Mouse (Mus musculus) erythroblast, embryonic 14.5 days (primary cell): ENCODE measurements around the gene Gtf3c3. TPM values are rescaled to one million over a fixed set of nuclear protein-coding genes. Genes with fewer than 3 reads are reported as not detected.

ENCODE experiments used
- H3K27me3 ChIP-seq: 2 replicates; pipeline ENCODE4 v1.6.1; 2012; ENCODE audit warnings: inconsistent platforms; ENCODE audit not compliant: control insufficient read depth
- H3K36me3 ChIP-seq: 2 replicates; pipeline ENCODE4 v1.6.1; 2012; ENCODE audit warnings: mild to moderate bottlenecking, inconsistent platforms; ENCODE audit not compliant: control insufficient read depth
- H3K4me1 ChIP-seq: 2 replicates; pipeline ENCODE4 v1.6.1; 2012; ENCODE audit warnings: inconsistent platforms; ENCODE audit not compliant: control insufficient read depth
- H3K4me3 ChIP-seq: replicated peaks from 2 replicates; pipeline ENCODE3; 2012; ENCODE audit warnings: moderate library complexity, mild to moderate bottlenecking, inconsistent platforms
- H3K9me3 ChIP-seq: 2 replicates; pipeline ENCODE4 v1.6.1; 2012; ENCODE audit warnings: low read length, inconsistent platforms, mixed read lengths; ENCODE audit not compliant: control insufficient read depth
- GATA1 ChIP-seq: IDR thresholded peaks from 2 replicates; pipeline ENCODE4 v1.6.1; 2012; ENCODE audit warnings: low read length, inconsistent platforms, mixed read lengths
- TAL1 ChIP-seq: IDR thresholded peaks from 3 replicates; pipeline ENCODE4 v1.6.1; 2012; ENCODE audit warnings: low read length, inconsistent platforms, mixed read lengths
- polyA plus RNA-seq: library from polyadenylated mRNA; stranded (reverse); fragments of >175 nt; gene quantifications from 2 replicates; pipeline ENCODE4 v1.2.3, GENCODE M21; 2012

Gene Gtf3c3
- polyA plus RNA-seq = 0.02 TPM in 2 replicates

DNA sequence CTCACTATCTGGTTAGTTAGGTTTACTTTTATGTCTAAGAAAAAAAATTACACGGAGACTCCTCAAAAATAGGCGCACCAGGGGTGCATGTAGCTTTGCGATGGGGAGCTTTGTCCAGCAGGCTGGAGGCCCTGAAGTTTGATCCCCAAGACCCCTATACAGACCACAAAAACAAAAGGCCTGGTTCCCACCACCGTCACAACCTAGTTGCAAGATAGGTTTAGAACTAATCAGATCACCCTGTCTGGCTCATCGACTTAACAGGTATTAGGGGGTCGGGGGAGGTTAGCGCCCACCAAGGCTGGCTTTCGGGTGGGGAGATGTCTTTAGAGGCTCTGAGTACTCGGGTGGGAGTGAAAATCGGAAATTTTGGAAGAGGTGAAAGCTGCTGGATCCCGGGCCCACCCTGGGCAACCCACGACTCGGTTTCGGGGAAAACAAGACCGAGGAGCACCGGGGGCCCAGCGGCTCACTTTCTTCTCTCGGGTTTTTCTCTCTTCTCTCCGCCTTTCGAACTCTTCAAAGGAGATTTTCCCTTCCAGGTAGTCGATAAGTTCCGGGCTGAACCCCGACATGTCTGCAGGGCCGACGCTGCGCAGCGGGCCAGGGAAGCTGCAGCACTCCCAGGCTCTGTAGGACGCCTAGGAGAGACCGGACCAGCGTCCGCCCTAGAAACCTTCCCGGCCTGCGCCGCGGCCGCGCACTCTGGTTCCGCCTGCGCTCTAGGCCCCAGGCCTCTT, at the start of gene Gtf3c3:
Gene Gtf3c3 (minus strand): TSS at position 632 of the 740 bp plus-strand sequence.
- no peak for TF ChIP-seq GATA1
- TF ChIP-seq TAL1 = no peak
- H3K9me3 ChIP-seq = no peaks in the 10 kb centered on the region
- peak within 1 kb of the TSS; percentile 82 for H3K4me3 ChIP-seq
- H3K36me3 ChIP-seq = peaks cover 7% of the 10 kb centered on the region
- peaks cover 10% of the 10 kb centered on the region for H3K4me1 ChIP-seq
- no peaks in the 10 kb centered on the region for H3K27me3 ChIP-seq

DNA sequence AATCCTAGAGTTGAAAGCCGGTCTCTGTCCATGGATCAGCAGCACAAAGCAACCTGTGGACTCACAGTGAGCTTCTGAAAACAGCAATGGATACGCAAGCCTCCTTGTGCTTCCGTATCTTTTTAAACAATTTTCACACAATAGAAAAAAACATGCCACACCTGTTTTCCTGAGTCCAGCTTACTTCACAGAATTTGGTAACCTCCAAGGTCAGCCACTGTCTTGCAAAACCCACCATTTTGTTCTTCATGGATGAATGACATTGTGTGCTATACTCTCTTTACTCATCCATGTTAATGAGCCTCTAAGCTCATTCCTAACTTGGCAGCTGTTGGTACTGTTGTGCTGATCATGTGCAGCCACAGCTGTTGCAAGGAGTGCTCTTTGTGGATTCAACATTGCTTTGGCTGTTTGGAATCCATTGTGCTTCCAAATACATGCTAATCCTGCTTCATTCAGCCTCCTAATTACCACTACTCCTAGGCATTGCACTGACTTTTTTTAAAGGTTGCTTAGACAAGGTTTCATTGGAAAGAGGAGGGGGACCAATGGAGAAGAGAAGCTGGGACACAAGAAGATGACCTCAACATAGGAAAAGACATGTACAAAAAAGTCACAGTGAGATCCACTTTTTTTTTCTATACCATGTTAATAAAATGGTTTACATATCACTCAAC, 46.1 kb upstream of the Gtf3c3 start:
- TF ChIP-seq GATA1 = no peak

DNA sequence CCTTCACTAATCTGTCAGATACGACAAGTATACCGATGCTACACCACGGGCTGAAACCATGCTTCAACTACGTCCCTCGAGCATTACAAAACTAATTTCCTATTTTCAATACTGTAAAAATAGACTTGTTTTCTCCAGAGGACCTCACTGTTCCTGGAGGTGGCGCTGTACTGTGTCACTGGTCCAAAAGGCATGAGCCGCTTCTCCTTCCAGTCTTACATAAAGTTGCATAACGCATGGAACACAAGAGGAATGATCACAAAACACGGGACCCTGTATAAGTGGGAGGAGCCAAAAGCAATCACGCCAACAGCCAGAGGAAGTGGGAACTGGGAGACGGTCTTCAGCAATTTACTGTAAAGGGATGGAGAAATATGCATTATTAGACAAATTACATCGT, 41.7 kb upstream of the Gtf3c3 start:
- H3K36me3 ChIP-seq = no peaks in the 10 kb centered on the region
- H3K4me1 ChIP-seq = no peaks in the 10 kb centered on the region
- no peak for TF ChIP-seq TAL1
- no peak for TF ChIP-seq GATA1
- no peaks in the 10 kb centered on the region for H3K27me3 ChIP-seq
- H3K9me3 ChIP-seq = no peaks in the 10 kb centered on the region; the same call in 1 of the 2 replicates
- H3K4me3 ChIP-seq = no peak overlapping the region

More for the DNA sequence above, 46.1 kb upstream of the Gtf3c3 start:
- no peak overlapping the region for H3K4me3 ChIP-seq
- no peaks in the 10 kb centered on the region for H3K36me3 ChIP-seq
- no peaks in the 10 kb centered on the region for H3K4me1 ChIP-seq
- no peaks in the 10 kb centered on the region for H3K9me3 ChIP-seq
- H3K27me3 ChIP-seq = no peaks in the 10 kb centered on the region

DNA sequence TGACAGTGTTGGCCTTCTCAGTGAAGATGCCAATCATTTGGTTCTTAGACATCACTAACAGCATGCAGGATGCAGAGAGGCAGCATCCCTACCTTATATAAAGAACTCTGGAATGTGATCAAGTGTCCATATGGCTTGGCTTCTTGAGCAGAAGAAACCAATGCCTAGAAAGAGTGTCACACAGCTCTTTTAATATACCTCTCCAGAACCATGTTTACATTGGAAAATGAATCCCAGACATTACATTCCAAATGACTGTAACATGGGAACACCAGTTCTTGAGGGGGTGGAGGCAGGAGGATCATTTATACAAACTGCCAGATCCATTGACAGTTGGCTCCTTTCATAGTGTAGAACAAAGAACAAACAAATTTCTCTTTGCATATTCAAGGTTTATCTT, 29.9 kb upstream of the Gtf3c3 start:
- H3K4me1 ChIP-seq = no peaks in the 10 kb centered on the region
- TF ChIP-seq TAL1 = no peak
- no peak for TF ChIP-seq GATA1
- no peaks in the 10 kb centered on the region for H3K9me3 ChIP-seq
- H3K4me3 ChIP-seq = no peak overlapping the region
- no peaks in the 10 kb centered on the region for H3K27me3 ChIP-seq
- H3K36me3 ChIP-seq = no peaks in the 10 kb centered on the region

DNA sequence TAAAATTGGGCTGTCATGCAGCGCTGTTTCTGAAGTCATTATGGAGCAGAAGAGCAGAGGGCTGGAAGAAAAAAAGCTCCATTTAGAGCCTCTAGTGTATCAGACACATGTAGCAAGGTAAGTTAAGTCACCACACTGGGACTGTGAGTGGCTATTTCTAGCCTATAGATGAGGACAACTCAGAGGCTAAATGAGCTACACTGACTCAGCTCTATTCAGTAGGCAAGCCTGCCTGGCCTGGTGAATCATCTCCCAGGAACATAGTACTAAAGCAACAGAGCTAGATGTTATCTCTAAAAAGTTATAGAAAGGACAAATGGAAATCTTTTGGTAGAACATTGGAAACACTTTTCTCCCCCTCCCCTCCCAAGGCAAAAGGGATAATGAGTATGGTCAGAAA, 28.6 kb upstream of the Gtf3c3 start:
- H3K4me3 ChIP-seq = no peak overlapping the region
- TF ChIP-seq GATA1 (no peak), TAL1 (no peak)
- no peaks in the 10 kb centered on the region for H3K4me1 ChIP-seq
- no peaks in the 10 kb centered on the region for H3K27me3 ChIP-seq
- no peaks in the 10 kb centered on the region for H3K36me3 ChIP-seq
- H3K9me3 ChIP-seq = no peaks in the 10 kb centered on the region

DNA sequence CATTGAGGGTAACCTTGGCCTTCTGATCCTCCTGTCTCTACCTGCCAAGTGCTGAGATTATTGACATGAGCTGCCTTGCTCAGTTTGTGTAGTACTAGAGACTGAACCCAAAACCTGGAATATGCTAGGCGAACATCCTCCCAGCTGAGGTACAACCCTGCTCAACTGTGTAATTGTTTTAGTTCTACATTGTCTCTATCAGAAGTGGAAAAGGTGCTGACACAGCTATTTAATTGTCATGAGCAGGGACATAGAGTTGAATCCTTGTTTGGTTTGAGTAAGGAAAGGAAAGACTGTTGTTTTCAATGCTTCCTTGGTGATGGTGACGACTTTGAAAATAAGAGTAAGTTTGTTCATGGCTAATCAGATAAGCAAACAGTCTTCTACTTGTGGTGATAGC, 13.3 kb upstream of the Gtf3c3 start:
- no peak for TF ChIP-seq GATA1
- TF ChIP-seq TAL1 = no peak
- H3K4me3 ChIP-seq = no peak overlapping the region
- H3K27me3 ChIP-seq = no peaks in the 10 kb centered on the region
- no peaks in the 10 kb centered on the region for H3K4me1 ChIP-seq
- H3K36me3 ChIP-seq = no peaks in the 10 kb centered on the region
- no peaks in the 10 kb centered on the region for H3K9me3 ChIP-seq

DNA sequence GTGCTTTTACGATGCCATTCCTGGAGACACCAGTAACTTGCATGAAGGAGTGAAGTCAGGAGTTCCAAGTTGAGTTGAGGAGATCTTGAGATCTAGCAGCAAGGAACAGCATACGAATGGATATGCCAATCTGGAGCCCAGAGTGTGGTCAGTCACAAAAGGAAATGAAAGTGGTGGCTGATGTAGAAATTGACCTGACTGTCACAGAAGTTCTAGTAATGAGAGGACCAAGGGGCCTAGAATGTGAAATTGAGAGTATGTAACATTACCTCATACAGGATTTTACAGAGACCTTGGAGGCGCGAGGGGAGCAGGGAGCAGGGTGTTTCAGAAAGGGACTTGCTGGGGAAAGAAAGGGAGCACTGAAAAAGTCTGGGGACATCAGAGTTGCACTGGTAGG, 10.1 kb upstream of the Gtf3c3 start:
- Histone ChIP-seq H3K36me3 (no peaks in the 10 kb centered on the region), H3K27me3 (peaks cover 2% of the 10 kb centered on the region), H3K4me1 (no peaks in the 10 kb centered on the region), H3K9me3 (no peaks in the 10 kb centered on the region), H3K4me3 (no peak overlapping the region)
- TF ChIP-seq TAL1 (no peak), GATA1 (no peak)

DNA sequence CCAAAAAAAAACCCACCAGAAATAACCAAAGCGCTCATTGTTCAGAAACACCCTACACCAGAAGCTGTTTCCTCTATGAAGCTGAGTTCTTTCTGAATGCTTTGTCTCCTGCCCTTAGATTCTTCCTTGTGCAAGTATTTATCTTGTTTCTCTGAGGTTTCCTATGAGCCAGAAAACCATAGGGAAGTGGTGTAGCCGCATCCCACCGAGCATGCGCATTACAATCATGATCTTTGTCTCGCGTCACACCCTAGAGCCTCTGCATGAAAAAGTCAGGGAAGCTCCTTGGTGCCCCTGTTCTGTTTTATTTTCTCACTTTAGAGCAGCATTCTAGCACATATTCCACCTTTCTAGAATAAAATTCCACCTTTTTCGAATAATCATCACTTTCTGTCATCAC, 4.9 kb upstream of the Gtf3c3 start:
- H3K9me3 ChIP-seq = no peaks in the 10 kb centered on the region
- no peak for TF ChIP-seq TAL1
- no peak overlapping the region for H3K4me3 ChIP-seq
- H3K27me3 ChIP-seq = peaks cover 2% of the 10 kb centered on the region
- no peaks in the 10 kb centered on the region for H3K36me3 ChIP-seq
- no peaks in the 10 kb centered on the region for H3K4me1 ChIP-seq

DNA sequence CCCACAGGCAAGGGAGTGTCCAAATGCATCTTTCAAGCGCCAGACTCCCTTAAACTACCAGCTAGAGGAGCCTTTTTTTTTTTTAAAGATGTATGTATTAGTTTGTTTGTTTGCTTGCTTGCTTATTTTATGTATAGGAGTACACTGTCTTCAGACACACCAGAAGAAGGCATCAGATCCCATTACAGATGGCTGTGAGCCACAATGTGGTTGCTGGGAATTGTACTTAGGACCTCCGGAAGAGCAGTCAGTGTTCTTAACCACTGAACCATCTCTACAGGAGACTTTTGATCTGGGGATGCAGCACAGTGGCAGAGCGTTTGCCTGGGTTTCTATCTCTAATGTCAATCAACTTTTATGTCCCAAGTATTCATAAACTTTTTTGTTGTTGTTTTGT, 307 bp upstream of the Gtf3c3 start:
- H3K27me3 ChIP-seq = no peaks in the 10 kb centered on the region
- H3K36me3 ChIP-seq = peaks cover 5% of the 10 kb centered on the region; the same call in 1 of the 2 replicates
- peaks cover 10% of the 10 kb centered on the region for H3K4me1 ChIP-seq
- peak overlapping the region; percentile 82 for H3K4me3 ChIP-seq
- H3K9me3 ChIP-seq = no peaks in the 10 kb centered on the region
- no peak for TF ChIP-seq GATA1
